Mouse (Mus musculus): ENCODE data around the gene Ddx39b. TPM values are rescaled to one million over a fixed set of nuclear protein-coding genes. Genes with fewer than 3 reads are reported as not detected.
A peak's percentile ranks its signal among the peaks of the same experiment; 100 is the strongest.

Gene Ddx39b
- polyA plus RNA-seq, 1 experiment from 2014 or later = 616 TPM

GRCm38 (mm10) chr17:35236390-35236746 lies 5.2 kb upstream of the Ddx39b start:
- H3K4me3 ChIP-seq (ENCODE audit: low read length) = peak overlapping the region; percentile 62
- H3K9me3 ChIP-seq (ENCODE audit: control insufficient read depth, low read length) = no peaks in the 10 kb centered on the region
- H3K27ac ChIP-seq (ENCODE audit: low read depth, low read length) = peak overlapping the region; percentile 97
- H3K36me3 ChIP-seq (ENCODE audit: control insufficient read depth, insufficient read depth, low read length) = peaks cover under 1% of the 10 kb centered on the region; the same call in 1 of the 2 replicates
- no peaks in the 10 kb centered on the region for H3K27me3 ChIP-seq (ENCODE audit: control insufficient read depth, insufficient read depth, low read length)
- peak overlapping the region; percentile 82 for H3K9ac ChIP-seq (ENCODE audit: low read depth, low read length)
- peak overlapping the region; percentile 79 for H3K4me2 ChIP-seq (replicated peaks; ENCODE audit: low read depth, low read length)
- peak; percentile 66 for ATAC-seq (ENCODE audit: low FRiP score, low TSS enrichment)
- WGBS = 2% methylated on average over 18 of the region's 18 CpGs
- H3K4me1 ChIP-seq (ENCODE audit: control insufficient read depth, insufficient read depth, low read length) = peaks cover 33% of the 10 kb centered on the region

DNA sequence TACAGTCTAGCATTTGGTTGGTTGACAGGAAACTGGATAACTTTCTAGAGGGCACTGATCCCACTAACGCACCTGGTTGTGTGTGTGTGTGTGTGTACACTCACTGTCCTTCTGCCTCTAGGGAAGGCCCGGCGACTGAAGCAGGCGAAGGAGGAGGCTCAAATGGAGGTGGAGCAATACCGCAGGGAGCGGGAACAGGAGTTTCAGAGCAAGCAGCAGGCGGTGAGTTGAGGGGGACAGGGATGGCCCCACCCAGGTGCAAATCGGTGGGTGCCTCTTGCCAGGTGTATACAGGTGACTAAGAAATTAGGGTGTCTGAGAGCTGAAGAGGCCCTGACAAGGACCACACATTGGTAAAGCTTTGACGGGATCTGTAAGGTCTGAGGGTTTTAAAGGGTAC lies 4.5 kb upstream of the Ddx39b start:
- Histone ChIP-seq H3K36me3 (ENCODE audit: control insufficient read depth, insufficient read depth, low read length) (no peaks in the 10 kb centered on the region; the same call in 1 of the 2 replicates), H3K27me3 (ENCODE audit: control insufficient read depth, insufficient read depth, low read length) (no peaks in the 10 kb centered on the region), H3K9me3 (ENCODE audit: control insufficient read depth, low read length) (no peaks in the 10 kb centered on the region), H3K4me1 (ENCODE audit: control insufficient read depth, insufficient read depth, low read length) (peaks cover 27% of the 10 kb centered on the region), H3K9ac (ENCODE audit: low read depth, low read length) (no peak overlapping the region), H3K27ac (ENCODE audit: low read depth, low read length) (no peak overlapping the region), H3K4me2 (replicated peaks; ENCODE audit: low read depth, low read length) (no peak overlapping the region), H3K4me3 (ENCODE audit: low read length) (no peak overlapping the region)
- no peak for ATAC-seq (ENCODE audit: low FRiP score, low TSS enrichment)
- 75% methylated on average over 9 of the region's 9 CpGs for WGBS

GRCm38 (mm10) chr17:35237504-35237903 lies 4.0 kb upstream of the Ddx39b start:
- no peak for ATAC-seq (ENCODE audit: low FRiP score, low TSS enrichment)
- Histone ChIP-seq H3K27me3 (ENCODE audit: control insufficient read depth, insufficient read depth, low read length) (no peaks in the 10 kb centered on the region), H3K27ac (ENCODE audit: low read depth, low read length) (no peak overlapping the region), H3K4me2 (replicated peaks; ENCODE audit: low read depth, low read length) (no peak overlapping the region), H3K9me3 (ENCODE audit: control insufficient read depth, low read length) (no peaks in the 10 kb centered on the region), H3K4me1 (ENCODE audit: control insufficient read depth, insufficient read depth, low read length) (peaks cover 22% of the 10 kb centered on the region), H3K9ac (ENCODE audit: low read depth, low read length) (no peak overlapping the region), H3K36me3 (ENCODE audit: control insufficient read depth, insufficient read depth, low read length) (no peaks in the 10 kb centered on the region; the same call in 1 of the 2 replicates), H3K4me3 (ENCODE audit: low read length) (no peak overlapping the region)
- 82% methylated on average over 12 of the region's 12 CpGs for WGBS

- Histone ChIP-seq H3K36me3 (ENCODE audit: control insufficient read depth, insufficient read depth, low read length) (peaks cover 17% of the 10 kb centered on the region), H3K9me3 (ENCODE audit: control insufficient read depth, low read length) (no peaks in the 10 kb centered on the region), H3K4me1 (ENCODE audit: control insufficient read depth, insufficient read depth, low read length) (peaks cover 22% of the 10 kb centered on the region), H3K27ac (ENCODE audit: low read depth, low read length) (no peak overlapping the region), H3K27me3 (ENCODE audit: control insufficient read depth, insufficient read depth, low read length) (no peaks in the 10 kb centered on the region), H3K9ac (ENCODE audit: low read depth, low read length) (no peak overlapping the region), H3K4me3 (ENCODE audit: low read length) (no peak overlapping the region), H3K4me2 (replicated peaks; ENCODE audit: low read depth, low read length) (no peak overlapping the region)
- 82% methylated on average over 5 of the region's 5 CpGs for WGBS
- ATAC-seq (ENCODE audit: low FRiP score, low TSS enrichment) = no peak
Measured at GRCm38 (mm10) chr17:35239700-35240099, 1.8 kb upstream of the Ddx39b start.

DNA sequence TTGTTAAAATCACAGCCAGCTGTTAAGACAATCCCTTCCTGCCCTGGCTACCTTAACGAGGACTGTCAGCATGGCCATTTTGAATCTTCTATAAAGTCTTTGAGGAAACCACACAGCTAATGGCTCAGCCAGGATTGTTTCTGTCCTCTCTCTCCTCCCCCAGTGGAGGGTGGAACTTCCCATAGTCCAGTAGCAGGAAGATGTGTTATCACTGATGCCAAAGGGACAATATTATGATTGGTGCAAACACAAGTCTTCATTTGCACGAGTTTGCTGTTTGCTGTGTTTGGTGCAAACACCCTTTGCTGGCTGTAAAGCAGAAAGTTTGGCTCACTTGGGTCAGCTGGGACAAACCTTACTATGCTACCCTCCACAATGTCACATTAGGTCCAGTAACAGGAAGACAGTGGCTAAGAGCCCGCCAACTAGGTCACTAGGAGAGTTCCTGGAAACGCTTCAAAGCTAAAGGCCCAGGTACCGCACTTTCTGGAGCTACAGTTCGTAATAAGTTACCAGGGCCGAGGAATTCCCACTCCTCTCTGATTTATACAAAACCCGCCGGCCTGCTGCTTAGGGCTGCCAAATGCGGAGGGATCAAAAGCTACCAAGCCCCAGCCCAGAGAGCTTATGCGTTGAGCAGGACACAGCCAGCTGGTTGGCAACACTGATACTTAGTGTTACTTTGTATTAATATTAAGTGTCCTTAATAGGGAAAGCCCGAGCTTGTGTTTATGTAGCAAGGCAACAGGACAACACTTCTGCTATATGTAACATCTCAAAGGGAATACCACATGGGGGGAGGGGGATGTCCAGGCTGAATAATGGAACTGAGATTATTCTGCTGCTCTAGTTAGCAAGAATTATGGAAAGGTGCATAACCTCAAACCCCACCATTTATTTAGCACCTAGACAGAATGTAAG lies 902 bp upstream of the Ddx39b start:
- H3K4me2 ChIP-seq (replicated peaks; ENCODE audit: low read depth, low read length) = peak overlapping the region; percentile 93

GRCm38 (mm10) chr17:35242015-35242941 lies 732 bp downstream of the Ddx39b start:
- peak; percentile 52 for ATAC-seq (ENCODE audit: low FRiP score, low TSS enrichment)
- peak overlapping the region; percentile 85 for H3K4me3 ChIP-seq (ENCODE audit: low read length)
- no peaks in the 10 kb centered on the region for H3K9me3 ChIP-seq (ENCODE audit: control insufficient read depth, low read length)
- H3K9ac ChIP-seq (ENCODE audit: low read depth, low read length) = peak overlapping the region; percentile 99
- H3K4me2 ChIP-seq (replicated peaks; ENCODE audit: low read depth, low read length) = peak overlapping the region; percentile 93
- H3K4me1 ChIP-seq (ENCODE audit: control insufficient read depth, insufficient read depth, low read length) = peaks cover 32% of the 10 kb centered on the region
- H3K27me3 ChIP-seq (ENCODE audit: control insufficient read depth, insufficient read depth, low read length) = no peaks in the 10 kb centered on the region
- H3K27ac ChIP-seq (ENCODE audit: low read depth, low read length) = peak overlapping the region; percentile 99
- under 1% methylated on average over 48 of the region's 55 CpGs for WGBS
- peaks cover 43% of the 10 kb centered on the region for H3K36me3 ChIP-seq (ENCODE audit: control insufficient read depth, insufficient read depth, low read length)

More for the DNA sequence above, 902 bp upstream of the Ddx39b start:
- 30% methylated on average over 12 of the region's 12 CpGs for WGBS
- Histone ChIP-seq H3K9ac (ENCODE audit: low read depth, low read length) (peak overlapping the region; percentile 99; the same call in 1 of the 2 replicates), H3K36me3 (ENCODE audit: control insufficient read depth, insufficient read depth, low read length) (peaks cover 27% of the 10 kb centered on the region), H3K27ac (ENCODE audit: low read depth, low read length) (peak overlapping the region; percentile 99), H3K4me3 (ENCODE audit: low read length) (peak overlapping the region; percentile 85), H3K27me3 (ENCODE audit: control insufficient read depth, insufficient read depth, low read length) (no peaks in the 10 kb centered on the region), H3K4me1 (ENCODE audit: control insufficient read depth, insufficient read depth, low read length) (peaks cover 31% of the 10 kb centered on the region), H3K9me3 (ENCODE audit: control insufficient read depth, low read length) (no peaks in the 10 kb centered on the region)
- 0 out of 2 replicates have a peak, but pooled peaks have one; percentile 0 for ATAC-seq (ENCODE audit: low FRiP score, low TSS enrichment)

- H3K36me3 ChIP-seq (ENCODE audit: control insufficient read depth, insufficient read depth, low read length) = peaks cover 51% of the 10 kb centered on the region
- WGBS = 1% methylated on average over 16 of the region's 16 CpGs
- H3K4me2 ChIP-seq (replicated peaks; ENCODE audit: low read depth, low read length) = peak overlapping the region; percentile 93
Measured at GRCm38 (mm10) chr17:35243086-35243485, 1.5 kb downstream of the Ddx39b start.

DNA sequence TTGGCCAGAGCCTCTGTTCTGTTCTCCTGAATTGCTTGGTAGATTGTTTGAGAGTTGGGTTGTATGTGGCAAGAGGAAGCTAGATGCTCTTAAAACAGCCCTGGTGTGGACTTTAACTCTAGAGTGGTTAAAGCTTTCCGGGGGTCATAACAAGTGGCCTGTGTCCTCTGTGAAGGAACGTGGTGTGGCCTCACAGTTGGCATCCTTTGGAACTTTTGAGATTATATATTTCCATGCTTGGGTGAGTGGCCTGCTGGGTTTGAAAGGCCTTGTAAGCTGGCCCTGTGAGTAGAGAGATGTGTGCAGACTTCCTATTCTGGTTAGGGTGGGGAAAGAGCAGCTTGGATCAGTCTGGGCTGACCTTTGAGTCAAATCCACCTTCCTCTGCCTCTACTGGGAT lies 3.5 kb downstream of the Ddx39b start:
- H3K9ac ChIP-seq (ENCODE audit: low read depth, low read length) = peak overlapping the region; percentile 99; the same call in 1 of the 2 replicates
- H3K27ac ChIP-seq (ENCODE audit: low read depth, low read length) = no peak overlapping the region
- peak overlapping the region; percentile 93 for H3K4me2 ChIP-seq (replicated peaks; ENCODE audit: low read depth, low read length)
- H3K27me3 ChIP-seq (ENCODE audit: control insufficient read depth, insufficient read depth, low read length) = no peaks in the 10 kb centered on the region
- H3K36me3 ChIP-seq (ENCODE audit: control insufficient read depth, insufficient read depth, low read length) = peaks cover 70% of the 10 kb centered on the region
- peaks cover 42% of the 10 kb centered on the region for H3K4me1 ChIP-seq (ENCODE audit: control insufficient read depth, insufficient read depth, low read length)
- 49% methylated on average over 2 of the region's 2 CpGs for WGBS
- peak overlapping the region; percentile 85; the same call in 1 of the 2 replicates for H3K4me3 ChIP-seq (ENCODE audit: low read length)
- H3K9me3 ChIP-seq (ENCODE audit: control insufficient read depth, low read length) = no peaks in the 10 kb centered on the region
- no peak for ATAC-seq (ENCODE audit: low FRiP score, low TSS enrichment)

More at GRCm38 (mm10) chr17:35243086-35243485, 1.5 kb downstream of the Ddx39b start:
- ATAC-seq (ENCODE audit: low FRiP score, low TSS enrichment) = no peak
- H3K4me1 ChIP-seq (ENCODE audit: control insufficient read depth, insufficient read depth, low read length) = peaks cover 39% of the 10 kb centered on the region
- no peaks in the 10 kb centered on the region for H3K27me3 ChIP-seq (ENCODE audit: control insufficient read depth, insufficient read depth, low read length)
- H3K9me3 ChIP-seq (ENCODE audit: control insufficient read depth, low read length) = no peaks in the 10 kb centered on the region
- peak overlapping the region; percentile 99 for H3K27ac ChIP-seq (ENCODE audit: low read depth, low read length)
- H3K4me3 ChIP-seq (ENCODE audit: low read length) = peak overlapping the region; percentile 85
- H3K9ac ChIP-seq (ENCODE audit: low read depth, low read length) = peak overlapping the region; percentile 99

Data from kidney, embryonic 14.5 days (tissue).